Mouse (Mus musculus) heart, embryonic 11.5 days (tissue): Measurements from ENCODE around the gene Gm498. TPM values are rescaled to one million over a fixed set of nuclear protein-coding genes. Genes with fewer than 3 reads are reported as not detected.

Source experiments
- microRNA-seq: library from miRNA; unstranded; fragments of <30 nt; microRNA quantifications from one replicate; pipeline ENCODE4, GENCODE M21; 2016; ENCODE audit warnings: borderline number of aligned reads
- polyA plus RNA-seq: library from polyadenylated mRNA; unstranded; fragments of >200 nt; fragmentation: Nextera tagmentation; extraction: Ambion mirVana; gene quantifications from 2 replicates; pipeline ENCODE4 v1.2.1, GENCODE M21; 2014

Gene Gm498
- polyA plus RNA-seq, 1 experiment from 2014 or later = not detected

Small RNA genes lying within 50 kb of the gene (microRNA-seq; reads per million reads assigned to microRNA genes)
- not detected for gene Mir6404

Other genes starting within 250 kb of the Gm498 start
- gene Tnfrsf26, start 238.1 kb upstream of the Gm498 start, polyA plus RNA-seq = 0.16 and 0.84 TPM in 2 replicates
- gene Tnfrsf22, start 217.2 kb upstream of the Gm498 start, polyA plus RNA-seq = 4.7 and 5.0 TPM in 2 replicates
- gene Tnfrsf23, start 181.0 kb upstream of the Gm498 start, polyA plus RNA-seq = 1.1 and 2.6 TPM in 2 replicates
- 26.6 and 30.8 TPM in 2 replicates for gene Osbpl5, start 109.9 kb upstream of the Gm498 start, polyA plus RNA-seq
- not detected in 2 replicates for gene Mrgprg, start 99.8 kb upstream of the Gm498 start, polyA plus RNA-seq
- gene Mrgpre, start 82.3 kb upstream of the Gm498 start, polyA plus RNA-seq = 2.3 and 3.4 TPM in 2 replicates
- gene Nadsyn1, start 44.0 kb upstream of the Gm498 start, polyA plus RNA-seq = 7.2 and 8.1 TPM in 2 replicates
- 31.9 and 37.4 TPM in 2 replicates for gene Dhcr7, start 43.7 kb upstream of the Gm498 start, polyA plus RNA-seq
- 0.20 and 0.40 TPM in 2 replicates for gene Shank2, start 135.1 kb downstream of the Gm498 start, polyA plus RNA-seq